Mouse (Mus musculus) neural tube, embryonic 11.5 days (tissue): ENCODE results near the gene Tex21. TPM values are rescaled to one million over a fixed set of nuclear protein-coding genes. Genes with fewer than 3 reads are reported as not detected.

Source experiments
- ATAC-seq: fragments of 200-750 bp; cut with Nextera tagmentation; 2 replicates; pipeline ENCODE4 v1.8.0; 2017; ENCODE audit warnings: moderate number of reproducible peaks, mild to moderate bottlenecking, moderate TSS enrichment, moderate library complexity; ENCODE audit not compliant: insufficient read depth, low FRiP score, low TSS enrichment
- DNase-seq: peaks from one replicate; pipeline ENCODE4 v3.0.0-alpha.2; 2015; ENCODE audit warnings: low spot score
- H3K27ac ChIP-seq: fragments of 300-500 bp; sonication (generic); 2 replicates; pipeline ENCODE4 v1.5.1; 2014; ENCODE audit warnings: low read depth, mild to moderate bottlenecking, low read length
- H3K27me3 ChIP-seq: fragments of 300-500 bp; sonication (generic); 2 replicates; pipeline ENCODE4 v1.6.1; 2014; ENCODE audit warnings: mild to moderate bottlenecking, low read length, mixed read lengths; ENCODE audit not compliant: control insufficient read depth, insufficient read depth
- H3K36me3 ChIP-seq: fragments of 300-500 bp; sonication (generic); 2 replicates; pipeline ENCODE4 v1.6.1; 2014; ENCODE audit warnings: mild to moderate bottlenecking, low read length, moderate library complexity, mixed read lengths; ENCODE audit not compliant: control insufficient read depth, insufficient read depth
- H3K4me1 ChIP-seq: fragments of 300-500 bp; sonication (generic); 2 replicates; pipeline ENCODE4 v1.6.1; 2014; ENCODE audit warnings: low read length, mixed read lengths; ENCODE audit not compliant: control insufficient read depth, insufficient read depth
- H3K4me2 ChIP-seq: fragments of 300-500 bp; sonication (generic); 2 replicates; pipeline ENCODE4 v1.6.1; 2014; ENCODE audit warnings: low read depth, mild to moderate bottlenecking, moderate library complexity
- H3K4me3 ChIP-seq: fragments of 300-500 bp; sonication (generic); 2 replicates; pipeline ENCODE4 v1.5.1; 2014; ENCODE audit warnings: low read depth, low read length
- H3K9ac ChIP-seq: fragments of 300-500 bp; sonication (generic); 2 replicates; pipeline ENCODE4 v1.6.1; 2014; ENCODE audit warnings: mild to moderate bottlenecking, low read length
- H3K9me3 ChIP-seq: fragments of 300-500 bp; sonication (generic); 2 replicates; pipeline ENCODE4 v1.6.1; 2016; ENCODE audit warnings: low read length; ENCODE audit not compliant: control insufficient read depth
- WGBS: fragments of 180-500 bp; shearing (Covaris S2); extraction: QIAGEN DNeasy Blood & Tissue Kit; methylation state at CpG from one replicate; pipeline ENCODE4 v1.1.7; 2014; 5-methylcytosine and 5-hydroxymethylcytosine counted together
- polyA plus RNA-seq: library from polyadenylated mRNA; unstranded; fragments of >200 nt; fragmentation: Nextera tagmentation; extraction: Ambion mirVana; gene quantifications from 2 replicates; pipeline ENCODE4 v1.2.1, GENCODE M21; 2014

The Tex21 gene
- polyA plus RNA-seq = not detected in 2 replicates

DNA sequence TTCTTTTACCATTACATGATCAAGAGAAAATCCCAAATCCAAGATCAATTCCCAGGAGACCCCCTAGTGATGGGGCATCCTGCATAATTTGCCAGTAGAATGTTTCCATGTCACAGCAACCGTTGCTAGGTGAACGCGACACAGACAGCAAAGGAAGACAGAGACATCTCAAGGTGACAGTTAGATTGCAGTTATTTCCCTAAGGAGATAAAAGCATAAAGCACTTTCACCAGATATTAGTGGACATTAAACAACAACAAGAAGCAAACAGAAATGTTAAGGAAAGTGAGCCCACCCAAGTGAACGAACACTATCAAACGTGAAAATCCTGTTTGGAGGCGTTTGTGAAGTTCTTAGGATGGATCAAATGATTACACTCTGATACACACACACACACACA is at the start of gene Tex21:
Tex21 (minus strand) TSS at position 101 of the 400 bp plus-strand sequence.
- Histone ChIP-seq H3K9ac (no peak within 1 kb of the TSS), H3K36me3 (no peaks in the 10 kb centered on the region), H3K4me2 (no peak within 1 kb of the TSS), H3K27ac (no peak within 1 kb of the TSS), H3K9me3 (no peaks in the 10 kb centered on the region), H3K27me3 (no peaks in the 10 kb centered on the region), H3K4me3 (no peak within 1 kb of the TSS), H3K4me1 (no peaks in the 10 kb centered on the region)
- no peak for DNase-seq
- no peak for ATAC-seq
- WGBS = 84% methylated on average over 6 of the region's 6 CpGs

DNA sequence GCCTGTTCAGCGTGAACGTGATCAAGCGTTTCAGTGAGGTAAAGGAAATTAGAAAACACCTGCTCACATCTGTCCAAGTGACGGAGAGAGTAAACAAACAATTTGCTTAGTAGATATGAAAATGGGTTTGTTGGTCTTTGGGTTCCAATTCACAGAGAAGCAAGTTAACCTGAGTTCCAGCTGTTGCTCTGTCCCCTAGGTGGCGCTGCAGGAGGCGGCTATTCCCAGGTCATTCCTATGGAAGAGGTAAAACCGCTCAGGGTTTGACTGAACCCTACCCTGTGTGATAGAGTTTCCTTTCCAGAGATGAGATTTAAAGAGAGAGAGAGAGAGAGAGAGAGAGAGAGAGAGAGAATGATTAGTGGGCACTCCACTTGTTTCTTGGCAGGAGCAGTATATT is 46.6 kb upstream of the Tex21 start:
- no peak overlapping the region for H3K4me3 ChIP-seq
- H3K9me3 ChIP-seq = no peaks in the 10 kb centered on the region
- H3K4me2 ChIP-seq = no peak overlapping the region
- H3K9ac ChIP-seq = no peak overlapping the region
- WGBS = 67% methylated on average over 7 of the region's 7 CpGs
- H3K27ac ChIP-seq = no peak overlapping the region
- no peak for ATAC-seq
- no peaks in the 10 kb centered on the region for H3K27me3 ChIP-seq
- H3K36me3 ChIP-seq = no peaks in the 10 kb centered on the region
- no peaks in the 10 kb centered on the region for H3K4me1 ChIP-seq
- DNase-seq = peak; percentile 61

DNA sequence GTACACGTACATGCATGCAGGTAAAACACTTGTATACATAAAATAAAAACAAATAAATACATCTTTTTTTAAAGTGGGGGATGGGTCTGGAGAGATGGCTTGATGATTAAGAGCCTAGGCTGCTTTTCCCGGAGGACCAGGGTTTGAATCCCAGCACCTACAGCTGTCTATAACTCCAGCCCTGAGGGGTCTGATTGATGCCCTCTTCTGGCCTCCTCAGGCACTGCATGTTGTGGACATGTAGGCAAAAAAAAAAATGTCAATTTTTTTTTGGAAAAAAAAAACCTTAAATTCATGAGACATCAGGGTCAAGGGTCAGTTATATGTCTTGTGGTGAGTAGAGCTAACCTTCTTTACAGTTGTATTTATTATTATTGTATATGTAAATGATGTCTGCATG is 43.7 kb upstream of the Tex21 start:
- Histone ChIP-seq H3K4me3 (no peak overlapping the region), H3K4me2 (no peak overlapping the region), H3K9ac (no peak overlapping the region), H3K27ac (no peak overlapping the region), H3K27me3 (no peaks in the 10 kb centered on the region), H3K9me3 (no peaks in the 10 kb centered on the region), H3K4me1 (no peaks in the 10 kb centered on the region), H3K36me3 (no peaks in the 10 kb centered on the region)
- DNase-seq (no peak), ATAC-seq (no peak)
- WGBS = 92% methylated on average over 2 of the region's 2 CpGs

DNA sequence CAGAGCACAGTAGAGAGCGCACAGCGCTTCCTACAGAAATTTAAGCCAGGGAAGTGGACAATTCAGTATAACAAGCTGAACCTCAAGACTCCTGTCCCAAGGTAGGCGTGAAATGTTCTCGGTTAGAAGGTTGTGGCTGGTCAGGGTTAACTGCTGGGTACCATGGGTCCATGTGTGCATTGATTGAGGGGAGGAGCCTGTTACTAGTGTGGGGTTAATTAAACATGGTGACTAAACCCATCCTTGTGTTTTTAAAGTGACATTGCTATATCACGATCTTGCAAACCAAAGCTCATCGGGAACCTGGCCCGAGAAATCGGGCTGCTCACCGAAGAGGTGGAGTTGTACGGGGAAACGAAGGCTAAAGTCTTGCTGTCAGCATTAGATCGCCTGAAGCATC is 42.9 kb upstream of the Tex21 start:
- no peaks in the 10 kb centered on the region for H3K4me1 ChIP-seq
- no peak for DNase-seq
- no peaks in the 10 kb centered on the region for H3K27me3 ChIP-seq
- ATAC-seq = no peak
- H3K4me3 ChIP-seq = no peak overlapping the region
- no peaks in the 10 kb centered on the region for H3K36me3 ChIP-seq
- H3K27ac ChIP-seq = no peak overlapping the region
- H3K4me2 ChIP-seq = no peak overlapping the region
- no peaks in the 10 kb centered on the region for H3K9me3 ChIP-seq
- 96% methylated on average over 12 of the region's 12 CpGs for WGBS
- H3K9ac ChIP-seq = no peak overlapping the region

DNA sequence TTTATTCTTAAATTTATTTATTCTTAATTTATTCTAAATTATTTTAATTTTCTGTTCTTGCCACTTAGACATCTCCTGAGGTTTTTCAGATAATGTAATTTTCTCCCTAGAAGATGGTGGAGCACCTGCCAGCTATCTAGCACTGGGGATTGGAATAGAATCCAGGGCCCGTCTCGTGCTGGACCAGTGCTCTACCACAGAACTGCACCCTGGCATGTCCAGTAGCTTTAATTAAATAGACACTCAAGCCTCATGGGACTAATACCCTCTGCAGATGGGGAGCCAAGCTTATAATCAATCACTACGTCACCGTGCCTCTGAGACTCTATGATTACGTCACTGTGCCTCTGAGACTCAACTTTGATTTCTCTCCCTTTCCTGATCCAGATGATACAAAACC is 41.9 kb upstream of the Tex21 start:
- H3K4me1 ChIP-seq = no peaks in the 10 kb centered on the region
- no peak overlapping the region for H3K4me2 ChIP-seq
- 68% methylated on average over 5 of the region's 5 CpGs for WGBS
- no peaks in the 10 kb centered on the region for H3K9me3 ChIP-seq
- no peaks in the 10 kb centered on the region for H3K27me3 ChIP-seq
- no peak overlapping the region for H3K27ac ChIP-seq
- ATAC-seq (peak; percentile 63; the same call in 1 of the 2 replicates), DNase-seq (no peak)
- H3K9ac ChIP-seq = no peak overlapping the region
- no peak overlapping the region for H3K4me3 ChIP-seq
- H3K36me3 ChIP-seq = no peaks in the 10 kb centered on the region

DNA sequence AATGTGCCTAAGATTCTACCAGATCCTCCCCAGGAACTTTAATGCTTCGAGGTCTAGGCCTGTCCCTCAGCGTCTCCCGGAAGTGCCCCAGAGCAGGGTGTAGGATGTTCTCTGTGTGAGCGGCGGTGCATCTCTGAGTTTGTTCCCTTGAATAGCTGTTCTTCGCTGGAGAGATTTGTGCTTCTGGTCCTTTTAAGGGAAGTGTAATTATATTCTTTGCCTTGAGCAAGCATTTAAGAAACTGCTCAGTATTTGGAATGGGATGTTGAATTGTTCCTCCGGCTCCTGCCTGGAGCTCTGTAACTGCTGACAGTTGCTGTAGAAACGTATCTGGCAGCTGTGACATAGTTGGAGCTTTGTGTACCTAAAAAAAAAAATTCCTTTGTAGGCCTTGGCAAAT is 41.4 kb upstream of the Tex21 start:
- H3K27ac ChIP-seq = no peak overlapping the region; the same call in 1 of the 2 replicates
- no peaks in the 10 kb centered on the region for H3K27me3 ChIP-seq
- no peak overlapping the region for H3K4me2 ChIP-seq
- ATAC-seq = no peak
- 56% methylated on average over 8 of the region's 8 CpGs for WGBS
- H3K4me3 ChIP-seq = no peak overlapping the region
- no peaks in the 10 kb centered on the region for H3K4me1 ChIP-seq
- H3K9ac ChIP-seq = no peak overlapping the region
- no peaks in the 10 kb centered on the region for H3K36me3 ChIP-seq
- H3K9me3 ChIP-seq = no peaks in the 10 kb centered on the region
- DNase-seq = no peak

DNA sequence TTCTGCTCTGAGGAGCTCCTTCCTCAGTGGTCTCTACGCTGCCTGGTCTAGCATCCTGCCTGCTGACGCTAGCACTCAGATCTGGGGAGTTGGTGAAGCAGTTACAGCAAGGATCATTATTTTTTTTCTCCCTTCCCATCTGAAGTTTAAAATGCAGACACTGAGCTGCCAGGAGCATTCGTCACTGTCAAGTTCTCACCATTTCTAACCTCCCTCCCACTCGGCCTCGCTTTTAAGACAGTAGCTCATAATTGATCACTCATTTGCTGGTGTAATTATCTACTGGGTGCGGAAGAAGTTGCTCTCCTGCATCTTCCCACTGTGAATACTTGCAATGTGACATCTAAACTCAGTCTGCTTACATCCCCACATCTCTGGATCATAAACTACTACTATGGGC is 38.9 kb upstream of the Tex21 start:
- Histone ChIP-seq H3K4me2 (no peak overlapping the region), H3K36me3 (no peaks in the 10 kb centered on the region), H3K9ac (no peak overlapping the region), H3K4me3 (no peak overlapping the region), H3K9me3 (no peaks in the 10 kb centered on the region), H3K4me1 (no peaks in the 10 kb centered on the region), H3K27ac (no peak overlapping the region), H3K27me3 (no peaks in the 10 kb centered on the region)
- DNase-seq (no peak), ATAC-seq (no peak)
- whole genome bisulfite sequencing = 80% methylated on average over 6 of the region's 6 CpGs

DNA sequence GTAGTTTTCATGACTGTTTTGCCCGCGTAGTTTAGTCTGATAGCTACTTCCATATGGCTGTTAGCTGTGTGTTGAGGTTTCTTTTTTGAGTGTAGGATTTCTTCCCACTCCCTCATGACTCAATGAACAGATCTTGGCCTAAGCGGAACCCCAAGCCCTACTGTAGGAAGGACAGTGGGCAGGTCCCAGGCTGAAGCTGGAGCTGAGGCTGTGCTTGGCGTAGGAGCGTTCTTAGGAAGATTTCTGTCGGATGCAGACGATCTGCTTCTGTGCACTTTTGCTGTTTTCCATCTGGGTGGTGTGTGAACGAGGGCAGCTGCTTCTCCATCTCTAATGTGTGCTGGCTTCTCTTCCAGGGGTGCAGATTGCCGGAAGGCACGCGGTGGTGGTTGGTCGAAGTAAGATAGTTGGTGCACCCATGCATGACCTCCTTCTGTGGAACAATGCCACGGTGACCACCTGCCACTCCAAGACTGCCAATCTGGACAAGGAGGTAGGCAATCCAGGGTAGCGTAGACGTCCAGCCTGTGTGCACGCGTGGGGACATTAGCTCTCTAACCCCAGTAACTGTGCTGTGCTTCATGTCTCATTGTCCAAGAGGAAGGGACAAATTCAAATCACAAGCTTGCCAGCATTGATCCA is 36.1 kb upstream of the Tex21 start:
- 96% methylated on average over 17 of the region's 17 CpGs for WGBS
- no peaks in the 10 kb centered on the region for H3K4me1 ChIP-seq
- no peaks in the 10 kb centered on the region for H3K36me3 ChIP-seq
- H3K27ac ChIP-seq = no peak overlapping the region
- no peaks in the 10 kb centered on the region for H3K27me3 ChIP-seq
- no peak overlapping the region for H3K4me3 ChIP-seq
- ATAC-seq (no peak), DNase-seq (no peak)
- H3K4me2 ChIP-seq = no peak overlapping the region
- H3K9me3 ChIP-seq = no peaks in the 10 kb centered on the region
- H3K9ac ChIP-seq = no peak overlapping the region

DNA sequence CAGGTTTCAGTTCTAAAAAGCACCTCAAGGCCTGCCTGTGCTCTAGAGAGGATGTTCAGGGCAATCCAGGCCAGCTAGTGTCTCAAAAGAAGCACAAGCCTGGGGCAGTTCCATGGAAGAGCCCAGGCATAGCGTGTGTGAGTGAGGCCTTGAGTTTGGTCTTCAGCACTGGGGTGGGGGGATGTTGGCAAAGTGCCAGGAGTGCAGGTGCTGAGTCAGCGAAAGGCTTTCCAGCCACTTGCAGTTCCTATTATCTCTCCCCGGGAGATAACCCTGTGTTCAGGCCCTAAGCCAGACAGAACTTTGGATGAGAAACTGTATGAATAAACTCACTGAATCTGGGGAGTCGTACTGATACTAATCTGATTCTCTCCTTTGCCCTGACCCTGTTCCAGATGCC is 35.6 kb upstream of the Tex21 start:
- 79% methylated on average over 4 of the region's 4 CpGs for WGBS
- ATAC-seq = no peak
- H3K4me1 ChIP-seq = no peaks in the 10 kb centered on the region
- H3K27me3 ChIP-seq = no peaks in the 10 kb centered on the region
- H3K36me3 ChIP-seq = no peaks in the 10 kb centered on the region
- no peaks in the 10 kb centered on the region for H3K9me3 ChIP-seq
- H3K4me3 ChIP-seq = no peak overlapping the region
- no peak overlapping the region for H3K9ac ChIP-seq
- no peak overlapping the region for H3K27ac ChIP-seq
- H3K4me2 ChIP-seq = no peak overlapping the region
- no peak for DNase-seq
